Mouse (Mus musculus) c-Kit-positive CD71-negative TER-119-negative erythroid progenitor cells, embryonic 14.5 days (primary cell): ENCODE data around the gene Entpd6.

Experiments
- DNase-seq: peaks from one replicate; pipeline ENCODE4 v3.0.0-alpha.2; 2013; ENCODE audit warnings: low read depth

The Entpd6 gene

DNA sequence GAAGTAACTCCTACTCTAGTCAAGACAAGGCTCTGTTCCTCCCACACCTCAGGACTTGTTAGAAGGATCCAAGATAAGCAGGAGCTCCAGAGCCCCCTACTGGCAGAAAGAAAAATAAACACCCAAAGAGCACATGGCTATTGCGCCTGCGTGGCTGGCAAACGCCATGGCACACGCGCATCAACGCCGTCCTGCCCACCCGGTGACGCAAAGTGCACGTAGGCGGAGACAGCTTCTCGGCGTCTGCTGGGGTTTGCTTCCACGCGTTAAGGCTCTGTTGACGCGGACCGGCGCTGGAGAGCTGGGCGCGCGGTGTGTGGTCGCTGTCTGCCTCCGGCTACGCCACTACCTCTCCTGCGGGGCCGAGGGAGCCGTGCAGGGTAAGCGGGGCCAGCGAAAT, at the start of gene Entpd6:
Gene Entpd6, plus strand, starts transcription at position 189 of the 400 bp plus-strand sequence.
- peak; percentile 96 for DNase-seq

DNA sequence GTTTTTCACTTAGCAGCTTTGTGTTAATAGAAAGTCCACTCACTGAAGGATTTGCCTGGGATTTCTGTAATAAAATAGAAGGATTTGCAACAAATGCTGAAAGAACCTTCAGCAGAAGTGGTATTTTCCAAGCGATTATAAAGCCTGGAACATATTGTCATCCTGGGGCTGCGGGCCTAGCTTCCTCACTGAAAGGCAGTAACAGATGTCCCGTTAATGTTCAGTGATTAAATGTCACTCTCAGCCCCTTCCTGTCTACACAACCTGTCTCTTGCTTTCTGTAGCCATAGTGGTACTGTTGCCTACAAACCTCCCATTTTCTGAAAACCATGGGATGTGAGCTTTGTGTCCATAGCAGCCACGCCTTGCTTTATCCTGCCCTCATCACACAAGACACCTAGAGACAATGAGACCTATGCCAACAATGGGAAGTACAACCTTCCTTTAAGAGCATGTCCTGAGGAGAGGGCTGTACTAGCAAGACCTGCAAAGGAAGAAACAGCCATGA, 36.6 kb upstream of the Entpd6 start:
- no peak for DNase-seq

DNA sequence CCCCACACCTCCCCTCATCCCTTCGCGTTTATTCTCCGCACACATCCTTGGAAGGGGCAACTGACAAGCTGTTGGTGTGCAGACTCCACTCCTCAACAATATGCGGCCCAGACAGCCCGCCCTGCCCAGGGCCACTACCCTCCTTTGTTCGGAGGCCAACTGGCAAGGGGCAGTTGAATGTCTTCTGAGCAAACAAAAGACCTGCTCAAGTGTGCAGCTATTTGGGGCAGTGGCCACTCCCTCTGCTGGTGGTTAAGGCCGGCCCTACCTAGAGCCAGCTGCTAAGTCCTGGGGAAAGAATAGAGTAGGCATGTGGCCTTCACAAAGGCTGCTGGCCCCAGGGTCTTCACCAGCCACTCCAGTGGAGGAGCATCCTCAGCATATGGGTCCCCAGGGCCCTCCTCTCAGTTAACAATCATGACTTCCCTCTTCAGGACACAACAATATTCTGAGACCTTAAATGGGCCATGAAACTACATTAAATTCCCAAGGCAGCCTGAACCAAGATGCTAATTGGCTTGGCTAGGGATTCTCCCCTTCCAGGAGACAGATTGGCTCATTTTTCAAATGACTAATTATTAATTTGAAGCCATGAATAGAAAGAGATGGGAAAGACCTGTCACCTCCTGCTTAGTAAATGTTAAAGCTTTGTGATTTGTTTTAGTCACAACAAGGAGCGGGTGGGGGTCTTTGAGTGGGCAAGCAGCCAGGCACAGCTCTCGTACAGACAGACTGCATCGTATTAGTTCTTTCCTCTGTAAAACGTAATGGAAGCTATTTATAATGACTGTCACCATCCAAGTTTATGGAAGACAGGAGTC, 12.9 kb upstream of the Entpd6 start:
- no peak for DNase-seq

DNA sequence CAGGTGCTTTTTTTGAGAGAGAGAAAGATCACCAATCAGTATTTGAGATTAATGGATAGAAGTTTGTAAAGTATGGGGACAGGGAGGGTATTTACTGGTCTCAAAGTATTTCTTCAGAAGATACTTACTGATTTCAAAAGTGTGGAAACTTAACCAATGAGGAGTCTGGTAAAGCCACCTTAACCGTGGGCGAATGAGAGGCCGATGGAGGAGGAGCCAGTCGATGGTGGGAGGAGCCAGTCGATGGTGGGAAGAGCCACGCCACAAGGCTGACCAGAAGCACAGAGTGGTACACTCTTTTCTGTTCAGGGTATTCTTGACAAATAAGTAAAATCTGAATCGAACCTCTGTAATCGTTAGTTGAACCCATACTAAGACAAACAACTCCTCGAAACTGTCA, 11.0 kb upstream of the Entpd6 start:
- DNase-seq: no peak

DNA sequence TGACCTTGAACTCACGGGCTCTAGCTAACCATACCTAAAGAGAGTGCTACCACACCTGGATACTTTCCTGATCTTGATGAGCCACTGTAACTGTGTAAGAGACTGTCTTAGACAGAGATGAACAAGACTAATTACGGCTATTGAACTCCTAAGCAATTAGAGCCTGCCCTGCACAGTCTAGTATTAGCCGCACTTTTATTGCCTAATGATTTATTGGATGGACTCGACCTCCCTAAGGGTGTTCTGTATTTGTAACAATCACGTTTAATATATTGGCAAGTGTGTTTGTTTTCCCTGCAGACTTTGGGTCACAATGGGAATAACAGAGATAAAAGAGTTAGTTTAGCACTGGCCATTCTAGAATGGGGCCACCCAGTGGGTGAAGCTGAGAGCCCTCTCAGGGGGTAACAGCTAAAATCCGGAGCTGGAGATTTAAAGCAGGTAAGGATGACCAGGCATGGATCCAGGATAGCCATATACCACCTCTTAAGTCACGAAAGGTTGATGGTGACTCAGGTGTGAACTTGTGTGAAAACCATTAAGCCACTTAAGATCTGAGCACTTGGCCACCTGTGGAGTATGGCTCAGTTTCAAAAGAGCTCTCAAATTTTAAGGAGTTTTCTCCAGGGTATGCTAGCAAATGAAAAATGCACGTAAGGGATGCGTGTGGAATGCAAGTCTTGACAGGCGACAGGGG, 8.5 kb upstream of the Entpd6 start:
- DNase-seq: no peak

DNA sequence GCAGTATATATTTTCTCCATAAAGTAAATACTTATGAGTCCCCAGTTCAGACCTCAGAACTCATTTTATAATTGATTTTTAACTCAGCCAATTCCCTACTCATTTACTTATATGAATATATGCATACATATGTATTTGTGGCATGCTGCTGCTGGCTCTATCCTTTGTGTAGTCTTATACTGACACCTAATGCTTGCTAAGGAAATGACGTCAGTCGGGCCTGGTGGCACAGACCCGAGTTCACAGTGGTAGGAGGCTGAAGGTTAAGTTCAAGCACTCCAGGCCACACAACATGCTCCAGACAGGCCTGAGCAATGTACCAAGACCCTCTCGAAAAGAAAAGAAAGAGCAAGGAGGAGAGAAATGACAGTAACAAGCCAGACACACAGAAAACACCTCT, 7.4 kb upstream of the Entpd6 start:
- no peak for DNase-seq

DNA sequence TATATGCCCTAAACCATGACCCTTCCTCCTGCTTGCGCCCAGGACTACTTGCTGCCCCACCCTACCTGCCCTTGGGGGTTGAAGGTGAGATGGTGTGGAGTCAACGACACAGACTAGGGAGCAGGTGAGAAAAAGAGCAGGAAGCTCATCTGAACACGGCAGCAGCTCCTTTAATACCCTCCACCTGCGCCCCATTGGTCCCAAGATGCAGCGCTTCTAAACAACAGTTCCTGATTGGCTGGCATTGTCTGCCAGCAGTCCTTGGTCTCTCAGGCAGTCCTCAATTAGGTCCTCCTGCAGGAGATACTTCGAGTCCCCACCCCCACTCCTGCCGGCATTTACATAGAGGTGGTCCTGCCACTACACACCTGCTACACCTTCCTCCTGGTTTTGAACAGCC, 3.8 kb upstream of the Entpd6 start:
- DNase-seq: no peak

DNA sequence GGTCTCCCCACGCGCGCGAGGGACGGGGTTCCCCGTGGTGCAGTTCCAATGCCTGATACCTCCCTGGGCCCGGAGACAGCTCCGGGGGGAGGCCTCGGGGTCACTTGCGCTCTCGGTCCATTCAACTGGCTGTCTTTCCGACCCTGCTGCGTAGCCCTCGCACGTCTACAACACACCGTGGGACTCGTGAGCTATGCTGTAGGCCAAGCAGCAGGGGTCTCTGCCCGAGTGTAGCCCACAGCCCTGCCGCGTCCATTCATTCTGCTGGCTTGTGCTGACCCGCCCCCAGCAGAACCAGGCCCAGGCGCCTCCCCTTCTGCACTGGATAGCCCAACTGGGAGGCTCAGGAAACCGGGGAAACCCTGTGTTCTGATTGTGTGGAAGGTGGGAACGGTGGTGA, 441 bp downstream of the Entpd6 start:
- no peak for DNase-seq

DNA sequence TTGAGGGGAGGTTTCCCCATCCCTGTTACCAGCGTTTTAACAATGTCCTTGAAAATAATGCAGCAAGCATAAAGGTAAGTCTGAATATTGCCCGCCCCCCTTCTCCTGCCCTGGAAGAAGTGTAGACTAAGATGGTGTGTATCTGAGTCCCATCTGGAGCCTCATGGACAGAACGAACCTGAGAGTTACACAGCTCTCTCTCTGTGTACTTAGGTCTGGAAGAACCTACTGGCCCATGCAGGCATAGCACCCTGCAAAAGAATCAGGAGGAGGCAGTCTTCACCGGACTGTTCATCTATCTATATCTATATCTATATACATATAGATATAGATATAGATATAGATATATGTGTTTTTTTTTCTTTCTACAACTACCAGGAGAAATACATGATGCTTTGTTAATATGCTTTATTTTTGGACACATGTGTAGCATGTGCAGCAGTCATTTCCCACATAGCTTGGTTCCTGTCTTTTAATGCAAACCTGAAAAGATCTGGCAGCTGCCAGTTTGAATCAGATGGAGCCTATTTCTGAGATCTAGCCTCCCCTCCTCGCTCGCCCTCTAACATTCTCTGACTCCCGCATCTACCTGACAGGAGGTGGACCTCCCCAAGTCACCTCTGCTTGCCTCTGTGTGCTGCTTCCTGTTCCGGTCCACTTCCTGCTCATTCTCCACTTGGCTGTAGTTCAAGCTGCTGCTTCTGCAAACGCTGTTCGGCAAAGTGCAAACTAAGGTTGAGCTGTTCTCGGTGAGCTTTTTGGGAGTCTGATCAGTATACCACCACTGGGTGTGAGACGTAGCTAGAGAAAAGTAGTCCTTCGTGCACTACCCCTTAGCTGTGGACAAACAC, 1.5 kb downstream of the Entpd6 start:
- no peak for DNase-seq

DNA sequence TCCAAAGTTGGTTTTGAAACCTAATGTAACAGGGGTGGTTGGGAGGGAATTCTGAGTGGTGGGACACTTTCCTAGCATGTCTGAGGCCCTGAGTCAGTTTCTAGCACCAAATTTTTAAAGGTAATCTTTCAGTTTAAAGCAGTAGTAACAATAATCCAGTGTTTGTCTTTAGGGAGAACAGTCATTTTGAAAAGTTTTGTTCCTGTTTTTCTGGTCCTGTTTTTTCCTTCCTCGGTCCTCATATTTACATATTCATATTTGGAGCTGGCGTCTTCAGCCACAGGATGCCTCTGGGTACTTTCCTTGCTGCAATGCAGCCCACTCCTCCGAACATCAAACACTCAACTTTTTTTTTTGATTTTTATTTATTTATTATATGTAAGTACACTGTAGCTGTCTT, 6.2 kb downstream of the Entpd6 start:
- DNase-seq: no peak

DNA sequence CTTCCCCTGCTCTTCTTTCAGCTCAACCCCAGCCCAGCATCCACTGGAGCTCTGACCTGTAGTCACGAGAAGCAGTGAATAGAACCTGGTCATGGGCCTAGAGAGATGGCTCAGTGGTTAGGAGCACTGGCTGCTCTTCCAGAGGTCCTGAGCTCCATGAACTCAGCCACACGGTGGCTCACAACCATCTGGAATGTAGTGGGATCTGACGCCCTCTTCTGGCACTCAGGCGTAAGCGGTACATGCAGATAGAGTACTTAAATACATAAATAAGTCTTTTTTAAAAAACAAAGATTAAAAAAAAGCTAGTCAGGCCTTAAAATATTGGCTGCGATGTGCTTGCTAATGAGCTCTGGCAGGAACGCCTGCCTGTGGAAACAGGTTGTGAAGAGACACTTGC, 12.6 kb downstream of the Entpd6 start:
- DNase-seq: no peak

DNA sequence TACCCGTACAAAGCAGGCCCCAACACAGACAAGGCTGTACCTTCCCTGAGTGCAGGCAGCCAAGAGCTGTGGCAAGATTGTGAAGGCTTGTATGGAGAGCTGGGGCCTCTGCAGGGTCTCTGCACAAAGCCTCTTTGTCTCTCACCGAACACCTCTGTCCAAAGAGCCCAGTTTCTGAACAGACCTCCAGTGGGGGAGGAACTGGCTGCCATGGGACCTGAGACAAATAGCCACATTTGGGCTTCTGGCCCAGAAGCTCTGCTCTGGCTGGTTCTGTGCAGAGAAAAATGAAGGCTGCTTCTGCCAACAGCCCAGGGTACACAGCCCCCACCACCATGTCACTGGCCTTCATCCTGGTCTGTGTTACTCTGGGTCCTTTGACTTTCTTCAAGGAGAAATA, 16.8 kb downstream of the Entpd6 start:
- no peak for DNase-seq

DNA sequence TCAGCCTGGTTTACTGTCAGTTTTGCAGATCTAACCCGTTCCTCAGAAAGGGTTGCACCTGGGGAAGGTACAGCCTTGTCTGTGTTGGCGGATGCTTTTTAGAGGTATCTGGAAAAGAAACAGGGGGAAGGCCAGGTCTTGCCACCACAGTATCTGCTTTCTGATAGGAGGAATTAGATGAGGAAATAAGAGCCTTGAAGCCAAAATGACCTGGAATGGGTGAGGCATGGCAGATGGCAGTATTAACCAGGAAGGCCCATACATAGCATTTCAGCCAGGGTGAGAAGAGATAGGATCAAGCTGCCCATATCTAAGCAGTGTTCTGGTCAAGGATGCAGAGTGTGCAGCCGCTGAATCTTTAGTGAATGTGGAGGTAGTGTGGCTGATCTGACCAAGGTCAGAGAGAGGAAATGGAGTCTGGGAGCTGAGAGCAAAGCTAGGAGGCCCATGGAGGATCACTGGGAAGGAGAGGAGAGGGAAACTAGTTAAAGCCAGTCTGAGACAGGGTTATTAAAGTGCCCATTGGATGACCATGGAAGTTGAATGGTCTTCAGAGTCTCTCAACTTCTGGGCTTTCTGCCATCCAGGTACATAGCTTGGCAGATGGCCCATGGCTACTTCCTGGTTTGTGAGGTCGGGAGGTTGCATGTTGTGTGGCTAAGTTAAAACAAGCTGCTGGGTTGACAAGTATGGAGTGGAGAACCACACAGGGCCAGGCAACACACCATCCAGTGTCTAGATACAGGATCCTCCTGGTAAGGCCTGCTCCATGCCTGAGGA, 17.4 kb downstream of the Entpd6 start:
- no peak for DNase-seq

DNA sequence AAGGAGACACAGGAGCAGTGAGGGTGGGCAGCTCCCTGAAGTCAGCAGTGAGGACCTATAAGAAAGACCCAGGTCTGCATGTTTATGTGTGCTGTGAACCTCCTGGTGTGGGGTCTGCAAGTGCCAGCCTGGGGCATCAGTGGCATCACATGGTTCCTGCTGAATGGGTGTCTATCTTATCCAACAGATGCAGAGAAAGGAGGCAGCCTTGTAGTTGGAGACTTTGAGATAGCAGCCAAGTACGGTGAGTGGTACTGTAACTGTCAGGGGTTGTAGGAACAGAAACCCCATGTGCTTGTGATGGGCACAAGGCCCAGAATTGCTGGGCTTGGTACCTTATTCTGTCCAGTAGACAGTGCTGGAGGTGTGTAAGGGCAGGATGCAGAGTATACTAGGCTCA, 19.8 kb downstream of the Entpd6 start:
- no peak for DNase-seq

DNA sequence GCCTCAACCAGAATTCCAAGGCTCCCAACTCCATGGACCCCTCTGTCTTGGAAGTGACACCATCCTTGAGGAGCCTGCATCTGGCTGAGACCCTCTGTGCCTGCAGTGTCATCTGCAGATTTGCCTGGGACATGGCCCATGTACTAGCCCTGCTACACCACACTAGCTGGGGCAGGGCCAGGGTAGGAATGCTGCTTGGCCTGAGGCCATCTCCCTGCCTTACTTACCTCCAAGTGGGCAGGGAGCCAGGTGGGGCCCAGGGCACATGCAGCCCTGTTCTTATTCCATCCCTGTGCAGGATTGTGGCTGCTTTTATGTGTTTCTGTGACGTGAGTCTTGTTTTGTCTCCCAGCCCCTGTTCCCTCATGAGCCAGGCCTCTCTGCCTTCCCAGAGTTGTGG, 21.9 kb downstream of the Entpd6 start:
- DNase-seq: no peak

DNA sequence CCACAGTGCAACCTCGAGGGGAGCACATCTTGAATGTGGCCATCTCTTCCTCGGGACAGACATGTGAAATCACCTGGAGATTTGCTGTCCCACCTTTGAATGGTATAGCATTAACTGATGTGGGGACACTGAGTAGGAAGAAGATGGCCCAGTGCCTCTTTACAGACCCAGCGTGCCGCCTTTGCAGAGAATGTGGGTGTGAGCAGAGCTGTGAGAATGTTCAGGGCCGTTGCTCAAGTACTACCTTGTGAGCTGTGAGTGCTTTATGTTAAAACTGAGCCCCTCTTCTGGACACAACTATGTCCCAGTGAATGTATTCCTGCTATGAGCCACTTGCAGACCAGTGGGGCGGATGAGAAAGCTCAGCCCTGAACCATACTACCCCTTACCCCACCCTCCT, 22.3 kb downstream of the Entpd6 start:
- DNase-seq: no peak

DNA sequence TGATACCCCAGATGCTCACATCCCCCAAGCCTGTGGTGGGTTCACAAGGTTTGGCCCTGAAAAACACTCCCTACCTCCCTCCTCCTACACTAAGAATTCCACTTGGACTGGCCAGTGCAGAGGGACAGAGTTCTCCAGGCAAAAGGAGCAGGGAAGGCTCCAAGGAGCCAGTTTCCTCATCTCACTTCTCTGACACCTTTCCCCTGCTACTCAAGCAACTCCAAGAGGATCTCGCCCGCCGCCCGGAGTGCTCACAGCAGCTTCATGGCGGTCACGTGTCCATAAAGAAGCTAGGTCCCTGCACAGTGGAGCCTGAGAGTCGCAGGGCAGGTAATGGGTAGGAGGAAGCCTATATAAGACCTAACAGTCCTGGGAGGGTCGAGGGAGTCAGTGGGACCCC, 23.2 kb downstream of the Entpd6 start:
- no peak for DNase-seq

DNA sequence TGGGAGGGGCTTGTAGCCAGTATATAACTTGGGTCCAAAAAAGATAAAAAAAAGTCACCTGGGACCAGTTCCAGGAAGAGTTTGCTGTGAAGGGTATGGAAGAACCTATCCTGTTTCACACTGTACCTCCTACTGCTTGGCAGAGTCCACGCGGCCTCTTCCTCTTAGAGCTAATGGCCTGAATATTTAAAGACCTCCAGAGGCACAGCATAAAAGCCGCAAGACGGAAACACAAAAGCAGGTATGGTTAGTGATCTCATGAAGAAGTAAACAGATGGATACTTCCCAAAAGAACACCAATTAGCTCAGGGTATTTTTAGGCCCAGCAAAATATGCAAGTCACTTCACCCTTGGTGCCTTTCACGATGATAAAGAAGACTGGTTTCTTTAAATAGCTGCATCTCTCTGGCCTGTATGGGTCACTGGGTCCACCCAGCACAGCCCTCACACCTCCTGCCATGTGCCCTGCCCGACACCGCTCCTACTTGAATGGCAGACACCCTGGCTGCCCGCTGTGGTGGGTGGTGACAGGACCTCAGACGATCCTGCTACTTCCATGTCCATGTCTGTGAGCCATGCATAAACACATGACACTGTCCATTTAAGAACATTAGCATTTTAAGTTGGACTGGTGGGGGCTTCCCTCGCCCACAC, 23.8 kb downstream of the Entpd6 start:
- no peak for DNase-seq

DNA sequence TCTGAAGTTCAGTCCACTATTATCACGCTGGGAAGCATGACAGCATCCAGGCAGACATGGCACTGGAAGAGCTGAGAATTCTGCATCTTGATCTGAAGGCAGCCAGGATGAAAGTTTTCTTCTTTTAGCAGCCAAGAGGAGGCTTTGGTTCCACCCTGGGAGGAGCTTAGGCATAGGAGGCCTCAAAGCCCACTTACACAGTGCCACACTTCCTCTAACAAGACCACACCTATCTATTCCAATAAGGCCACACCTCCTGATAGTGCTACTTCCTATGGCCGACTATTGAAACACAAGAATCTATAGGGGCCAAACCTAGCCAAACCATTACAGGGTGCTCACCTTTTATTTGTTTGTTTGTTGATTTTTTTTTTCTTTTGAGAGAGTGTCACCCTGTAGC, 34.0 kb downstream of the Entpd6 start:
- DNase-seq: no peak

DNA sequence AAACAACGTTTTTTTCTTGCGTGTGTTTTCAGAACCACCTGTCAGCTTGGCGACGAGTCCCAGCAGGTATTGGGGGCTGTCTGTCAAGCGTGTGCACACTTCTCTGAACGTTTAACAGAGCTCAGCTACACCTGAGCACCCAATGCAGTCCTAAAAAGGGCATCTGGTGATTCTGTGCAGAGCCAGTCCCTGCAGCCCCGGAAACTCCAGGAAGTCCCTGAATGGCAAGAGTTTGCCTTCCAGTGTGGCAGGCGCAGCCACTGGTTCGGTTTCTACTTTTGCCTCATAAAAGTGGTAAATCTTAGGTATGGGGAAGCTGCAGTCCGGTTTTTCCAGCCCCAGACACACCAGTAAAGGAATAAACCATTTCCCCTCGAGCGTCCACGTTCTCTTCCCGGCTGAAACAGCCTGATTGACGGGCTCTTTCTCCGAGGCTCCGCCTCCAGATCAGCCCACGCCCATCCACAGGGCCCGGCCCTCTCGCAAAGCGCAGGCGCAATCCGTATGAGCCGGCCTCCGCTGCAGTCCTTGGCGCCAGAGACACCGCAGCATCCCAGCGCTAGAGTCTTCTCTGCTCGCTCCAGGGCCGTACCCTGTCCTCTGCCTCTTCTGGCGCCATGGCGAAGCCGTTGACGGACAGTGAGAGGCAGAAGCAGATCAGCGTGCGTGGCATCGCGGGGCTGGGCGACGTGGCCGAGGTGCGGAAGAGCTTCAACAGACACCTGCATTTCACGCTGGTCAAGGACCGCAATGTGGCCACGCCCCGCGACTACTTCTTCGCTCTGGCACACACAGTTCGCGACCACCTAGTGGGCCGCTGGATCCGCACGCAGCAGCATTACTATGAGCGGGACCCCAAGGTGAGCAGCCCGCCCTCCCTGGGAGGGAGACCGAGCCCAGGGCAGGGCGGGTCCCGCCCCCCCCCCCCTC, 37.7 kb downstream of the Entpd6 start, which contains the start of gene Pygb:
Gene Pygb, plus strand, starts transcription at position 485 of the 930 bp plus-strand sequence.
- DNase-seq: peak; percentile 79
